Mouse (Mus musculus) cerebellum, adult 18-20 months (tissue): Measurements from ENCODE around the gene Castor1.
A peak's percentile ranks its signal among the peaks of the same experiment; 100 is the strongest.

ENCODE experiments used
- DNase-seq, 2 experiments: peaks; one replicate each; pipeline ENCODE4 v3.0.0; 2021

Castor1 gene

GRCm38 (mm10) chr11:4207655-4208054, 10.4 kb upstream of the Castor1 start:
- DNase-seq, result no peak

- DNase-seq, result no peak
Observed at GRCm38 (mm10) chr11:4209556-4209955, 8.5 kb upstream of the Castor1 start.

- DNase-seq, result no peak
Observed at GRCm38 (mm10) chr11:4210786-4211185, 7.2 kb upstream of the Castor1 start.

DNA sequence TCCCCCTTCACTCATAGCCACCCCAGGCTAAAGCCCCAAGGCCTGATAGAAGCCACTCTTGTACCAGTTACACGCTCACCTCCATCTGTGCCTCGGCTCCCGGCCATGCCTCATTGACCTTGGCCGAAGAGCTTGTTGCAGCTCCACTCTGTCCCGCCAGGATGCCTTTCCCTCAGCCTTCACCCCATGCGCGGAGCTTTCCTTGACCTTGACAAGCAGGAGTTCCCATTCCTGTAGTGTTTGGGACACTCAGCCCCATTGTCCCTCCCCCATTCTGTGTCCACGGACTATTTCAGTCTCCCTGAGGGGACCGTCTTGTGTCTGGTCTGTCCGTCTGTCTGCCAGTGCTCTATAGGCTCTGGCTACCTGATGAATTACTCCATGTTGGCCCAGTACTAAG, 4.9 kb upstream of the Castor1 start:
- DNase-seq, result no peak

- no peak for DNase-seq
Observed at GRCm38 (mm10) chr11:4214572-4214971, 3.5 kb upstream of the Castor1 start.

DNA sequence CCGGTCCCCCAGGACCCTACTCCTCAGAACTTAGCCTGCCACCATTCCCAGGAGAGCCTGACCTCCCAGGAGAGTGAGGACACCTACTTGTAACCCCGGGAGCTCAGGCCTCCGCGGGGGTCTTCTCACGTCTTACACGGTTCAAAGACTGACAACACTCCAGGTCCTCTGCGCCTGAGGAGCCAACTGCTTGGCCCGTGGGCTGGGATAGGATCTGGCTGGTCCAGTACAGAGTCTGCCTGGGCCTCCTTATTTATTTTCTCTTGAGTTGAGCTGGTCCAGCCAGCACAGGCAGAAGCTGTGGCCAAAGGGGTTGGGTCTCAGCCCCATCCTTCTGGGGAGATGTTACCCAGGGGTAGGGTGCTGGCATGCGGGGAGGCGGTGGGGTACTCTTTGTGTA, 3.0 kb upstream of the Castor1 start:
- DNase-seq, result no peak

GRCm38 (mm10) chr11:4216248-4217000, 1.6 kb upstream of the Castor1 start:
- DNase-seq, result no peak

DNA sequence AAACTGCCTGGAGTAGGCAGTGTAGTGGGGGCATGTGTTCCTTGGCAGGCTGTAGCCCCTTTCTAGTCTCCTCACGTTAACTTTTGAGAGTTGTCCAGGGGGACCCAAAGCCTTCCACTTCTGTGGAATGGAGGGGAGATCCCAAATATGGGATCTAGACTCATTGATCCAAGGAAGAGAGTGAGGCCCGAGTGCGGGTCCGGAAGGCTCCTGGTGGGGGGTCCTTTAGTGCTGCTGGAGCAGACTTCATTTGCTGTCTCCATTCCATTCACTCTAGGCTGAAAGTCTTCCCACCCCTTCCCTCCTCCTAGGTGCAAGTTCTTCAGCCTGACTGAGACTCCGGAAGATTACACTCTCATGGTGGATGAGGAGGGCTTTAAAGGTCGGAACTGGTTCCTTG, 612 bp downstream of the Castor1 start:
- DNase-seq, result no peak

DNA sequence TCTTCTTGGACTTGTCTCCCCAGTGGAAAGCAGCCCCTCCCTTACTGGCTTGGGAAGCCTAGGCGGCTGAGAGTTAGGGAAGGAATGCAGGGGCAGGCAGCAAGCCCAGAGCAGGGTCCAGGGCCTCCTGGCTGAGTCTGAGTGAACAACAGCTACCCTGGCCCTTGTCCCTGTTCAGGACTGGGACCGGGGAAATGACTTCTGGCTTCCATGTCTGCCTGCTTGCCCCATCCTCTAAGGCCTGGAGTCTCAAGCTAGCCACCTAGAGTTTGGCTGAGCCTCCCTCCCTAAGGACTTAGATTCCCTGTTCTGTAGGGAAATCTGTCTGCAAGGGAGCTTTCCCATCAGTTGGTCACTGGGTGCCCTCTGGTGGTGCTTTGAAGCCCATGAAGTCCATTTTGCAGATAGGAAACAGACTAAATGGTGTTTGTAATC, 1.3 kb downstream of the Castor1 start:
- DNase-seq, result peak; percentile 68 to 70

- no peak for DNase-seq
Observed at GRCm38 (mm10) chr11:4219908-4220307, 1.9 kb downstream of the Castor1 start.

DNA sequence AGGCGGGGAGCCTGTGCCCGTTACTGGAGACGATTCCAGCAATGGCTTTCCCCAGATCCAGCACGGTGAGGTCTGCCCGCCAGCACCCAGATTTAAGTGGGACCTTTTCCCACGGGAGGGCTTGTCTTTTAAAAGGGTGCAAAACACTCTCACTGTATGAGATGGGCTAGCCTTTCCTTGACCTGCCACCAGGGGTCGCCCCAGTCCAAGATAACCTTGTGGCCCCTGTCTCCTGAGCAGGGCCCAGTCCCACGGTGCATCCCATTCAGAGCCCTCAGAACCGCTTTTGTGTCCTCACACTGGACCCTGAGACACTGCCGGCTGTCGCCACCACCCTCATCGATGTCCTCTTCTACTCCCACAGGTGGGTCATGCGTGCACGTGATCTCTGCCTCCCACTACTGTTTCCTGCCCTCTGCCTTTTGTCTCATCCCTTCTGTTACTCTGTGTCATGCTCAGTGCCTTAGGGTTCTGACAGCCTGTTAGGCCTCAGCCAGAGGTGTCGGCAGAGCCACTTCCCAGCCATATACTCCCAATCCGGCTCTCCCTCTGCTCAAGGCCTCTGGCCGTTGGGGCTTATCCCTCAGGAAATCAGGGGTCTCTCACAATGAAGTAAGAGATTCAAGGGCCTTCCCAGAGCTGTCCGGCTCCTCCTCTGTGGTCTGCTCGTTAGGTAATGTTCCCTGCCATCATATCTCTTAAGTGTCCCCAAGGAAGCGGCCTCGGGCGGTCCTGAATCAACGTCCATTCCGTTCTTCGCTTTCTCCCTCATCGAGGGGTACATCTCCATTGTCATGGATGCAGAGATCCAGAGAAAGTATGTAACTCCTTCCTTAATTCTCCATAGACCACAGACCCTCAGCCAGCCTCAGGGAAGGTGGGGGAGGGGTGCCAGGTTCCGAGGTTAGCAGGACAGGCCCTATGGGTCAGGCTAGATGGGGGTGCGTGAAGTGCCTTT, 2.7 kb downstream of the Castor1 start:
- DNase-seq, result peak; percentile 77 to 85

DNA sequence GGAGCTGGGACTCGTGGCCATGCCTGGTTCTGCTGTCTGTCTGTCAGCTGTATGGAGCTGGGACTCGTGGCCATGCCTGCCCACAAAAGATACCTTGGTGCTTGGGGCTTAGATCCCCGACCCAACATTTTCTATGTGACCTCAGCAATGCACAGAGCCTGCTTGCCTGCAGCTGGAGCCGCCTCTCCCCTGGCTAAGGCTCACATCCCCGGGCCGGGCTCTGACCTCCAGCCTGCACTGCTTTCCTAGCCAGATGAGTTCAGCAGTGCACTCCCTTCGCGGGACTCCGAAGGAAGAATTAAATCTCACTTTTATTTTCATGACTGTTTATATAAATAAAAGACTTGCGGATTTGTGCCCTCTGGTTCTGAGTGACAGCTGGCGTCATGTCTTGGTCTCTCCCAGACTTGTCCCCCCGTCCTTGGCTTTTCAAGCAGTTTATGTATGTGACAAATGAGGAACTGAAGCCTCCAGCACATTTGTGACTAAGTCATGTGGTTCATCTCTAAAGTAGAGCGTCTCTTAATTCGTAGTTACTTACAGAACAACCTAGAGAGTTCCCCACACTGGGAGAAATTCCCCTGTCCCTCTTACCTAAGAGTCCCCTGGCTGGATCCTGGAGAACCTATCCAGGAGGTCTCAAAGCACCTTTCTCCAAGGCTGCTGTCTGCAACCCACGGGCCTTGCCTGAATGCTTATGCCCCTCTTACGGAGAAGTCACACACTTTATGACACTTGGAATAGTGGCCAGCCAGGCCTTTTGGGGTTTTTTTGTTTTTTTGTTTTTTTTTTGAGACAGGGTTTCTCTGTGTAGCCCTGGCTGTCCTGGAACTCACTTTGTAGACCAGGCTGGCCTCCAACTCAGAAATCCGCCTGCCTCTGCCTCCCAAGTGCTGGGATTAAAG, 4.3 kb downstream of the Castor1 start:
- no peak for DNase-seq

- no peak for DNase-seq
Observed at GRCm38 (mm10) chr11:4223393-4224188, 5.6 kb downstream of the Castor1 start.

- no peak for DNase-seq
Observed at GRCm38 (mm10) chr11:4224223-4224622, 6.2 kb downstream of the Castor1 start.

DNA sequence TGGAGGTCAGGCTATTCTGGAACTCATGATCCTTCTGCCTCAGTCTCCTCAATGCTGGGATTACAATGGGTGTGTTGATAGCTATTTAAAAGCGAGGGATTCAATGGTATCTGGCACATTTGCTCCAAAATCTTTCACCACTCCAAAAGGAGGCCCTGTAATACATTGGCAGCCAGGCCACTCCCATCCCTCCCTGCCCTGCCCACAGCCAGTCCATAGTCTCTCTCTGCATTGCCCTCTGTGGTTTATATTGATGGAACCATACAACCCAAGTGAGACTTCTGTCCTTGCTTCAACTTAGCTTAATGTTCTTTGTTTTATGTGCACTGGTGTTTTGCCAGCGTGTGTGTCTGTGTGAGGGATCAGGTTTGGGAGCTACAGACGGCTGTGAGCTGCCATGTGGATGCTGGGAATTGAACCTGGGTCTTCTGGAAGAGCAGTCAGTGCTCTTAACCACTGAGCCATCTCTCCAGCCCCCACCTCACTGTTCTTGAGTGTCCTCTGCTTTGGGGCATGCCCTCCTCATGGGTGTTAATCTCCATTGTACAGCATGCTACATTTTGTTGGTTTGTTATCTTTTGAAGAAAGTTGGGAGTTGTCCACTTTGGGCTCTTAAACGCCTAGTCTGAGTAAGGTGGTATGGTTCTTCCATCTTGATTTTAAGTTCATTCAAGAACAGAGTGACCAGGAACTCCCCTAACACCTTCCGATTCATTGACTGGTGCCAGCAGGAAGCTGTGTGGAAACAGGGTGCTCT, 8.7 kb downstream of the Castor1 start:
- no peak for DNase-seq

- peak; percentile 82 to 87 for DNase-seq
Observed at GRCm38 (mm10) chr11:4228463-4228862, 10.4 kb downstream of the Castor1 start.

- DNase-seq, result no peak
Observed at GRCm38 (mm10) chr11:4229841-4230240, 11.8 kb downstream of the Castor1 start.

DNA sequence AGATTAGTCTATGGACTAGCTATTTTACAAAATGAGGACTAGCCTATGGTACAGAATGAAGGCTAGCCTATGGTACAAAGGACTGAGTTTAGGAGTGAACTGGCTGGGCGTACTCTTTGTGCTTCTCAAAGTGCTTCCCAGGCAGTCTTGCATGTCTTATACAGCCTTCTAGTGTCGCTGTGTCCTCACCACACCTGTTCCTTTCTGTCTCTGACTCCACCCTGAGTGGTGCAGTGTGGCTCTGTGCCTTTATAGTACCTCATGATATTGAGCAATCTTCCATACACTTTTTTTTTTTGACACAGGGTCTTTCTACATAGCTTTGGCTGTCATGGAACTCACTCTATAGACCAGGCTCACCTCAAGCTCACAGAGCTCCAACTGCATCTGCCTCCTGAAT, 13.4 kb downstream of the Castor1 start:
- no peak for DNase-seq

DNA sequence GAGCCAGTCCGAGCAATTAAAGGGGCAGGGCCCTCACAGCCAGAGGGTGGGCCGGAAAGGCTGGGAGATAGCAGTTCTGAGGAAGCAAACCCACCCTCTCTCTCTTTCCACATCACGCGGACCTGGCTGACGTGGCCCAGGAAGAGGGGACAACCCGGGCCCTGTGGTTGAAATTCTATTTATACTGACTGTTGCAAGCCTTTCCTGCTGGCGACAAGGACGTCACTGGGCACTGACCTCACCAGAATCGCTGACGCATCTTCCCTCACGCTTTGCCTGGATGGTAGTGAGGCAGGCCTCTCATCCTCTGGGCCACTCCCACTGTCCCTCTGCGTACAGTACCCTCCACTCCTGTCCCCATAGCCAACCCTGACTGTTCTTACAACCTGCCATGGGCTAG, 14.6 kb downstream of the Castor1 start:
- no peak for DNase-seq

GRCm38 (mm10) chr11:4235052-4235655, 17.1 kb downstream of the Castor1 start:
- no peak for DNase-seq
